Mouse (Mus musculus) hindbrain, embryonic 10.5 days (tissue): ENCODE measurements around the gene Calm3. TPM values are rescaled to one million over a fixed set of nuclear protein-coding genes. Genes with fewer than 3 reads are reported as not detected.

ENCODE experiments used
- DNase-seq: peaks from one replicate; pipeline ENCODE4 v3.0.0-alpha.2; 2017; ENCODE audit warnings: low spot score
- H3K27ac ChIP-seq: fragments of 300-500 bp; sonication (generic); 2 replicates; pipeline ENCODE4 v1.5.1; 2016; ENCODE audit warnings: mild to moderate bottlenecking, moderate library complexity
- H3K27me3 ChIP-seq: fragments of 300-500 bp; sonication (generic); 2 replicates; pipeline ENCODE4 v1.6.1; 2016; ENCODE audit warnings: mild to moderate bottlenecking; ENCODE audit not compliant: poor library complexity, insufficient read depth, severe bottlenecking
- H3K36me3 ChIP-seq: fragments of 300-500 bp; sonication (generic); 2 replicates; pipeline ENCODE4 v1.6.1; 2016; ENCODE audit warnings: mild to moderate bottlenecking, moderate library complexity
- H3K4me1 ChIP-seq: fragments of 300-500 bp; sonication (generic); replicated peaks from 2 replicates; pipeline ENCODE4 v1.6.1; 2016; ENCODE audit warnings: mild to moderate bottlenecking
- H3K4me3 ChIP-seq: fragments of 300-500 bp; sonication (generic); 2 replicates; pipeline ENCODE4 v1.5.1; 2016; ENCODE audit warnings: mild to moderate bottlenecking, moderate library complexity
- H3K9me3 ChIP-seq: fragments of 300-500 bp; sonication (generic); 2 replicates; pipeline ENCODE4 v1.6.1; 2016; ENCODE audit warnings: mild to moderate bottlenecking, moderate library complexity
- WGBS: fragments of 180-500 bp; shearing (Covaris S2); methylation state at CpG from one replicate; pipeline ENCODE4 v1.1.7; 2016; 5-methylcytosine and 5-hydroxymethylcytosine counted together
- polyA plus RNA-seq: library from polyadenylated mRNA; unstranded; fragments of >200 nt; fragmentation: Nextera tagmentation; extraction: Ambion mirVana; gene quantifications from 2 replicates; pipeline ENCODE4 v1.2.1, GENCODE M21; 2016

The Calm3 gene
- polyA plus RNA-seq, 1 experiment from 2014 or later, result 245 TPM

GRCm38 (mm10) chr7:16907842-16908241 lies 16.1 kb downstream of the Calm3 start:
- Histone ChIP-seq H3K27me3 (peaks cover 23% of the 10 kb centered on the region), H3K4me3 (no peak overlapping the region; the same call in 1 of the 2 replicates), H3K27ac (0 out of 2 replicates have a peak overlapping the region, but pooled peaks have one; percentile 30), H3K4me1 (peaks cover 54% of the 10 kb centered on the region), H3K36me3 (no peaks in the 10 kb centered on the region), H3K9me3 (no peaks in the 10 kb centered on the region)
- 83% methylated on average over 7 of the region's 7 CpGs for WGBS
- no peak for DNase-seq

- Histone ChIP-seq H3K27me3 (peaks cover 23% of the 10 kb centered on the region), H3K9me3 (no peaks in the 10 kb centered on the region), H3K36me3 (no peaks in the 10 kb centered on the region), H3K4me1 (peaks cover 56% of the 10 kb centered on the region), H3K27ac (peak overlapping the region; percentile 66), H3K4me3 (no peak overlapping the region)
- 94% methylated on average over 41 of the region's 41 CpGs for WGBS
- no peak for DNase-seq
These were observed 16.9 kb downstream of the Calm3 start for GRCm38 (mm10) chr7:16906889-16907559.

GRCm38 (mm10) chr7:16906281-16906680 lies 17.6 kb downstream of the Calm3 start, which contains the start of gene Ptgir:
Gene Ptgir (plus strand): TSS chr7:16906490.
- DNase-seq, result no peak
- WGBS, result 26% methylated on average over 6 of the region's 6 CpGs
- Histone ChIP-seq H3K36me3 (no peaks in the 10 kb centered on the region), H3K4me1 (peaks cover 61% of the 10 kb centered on the region), H3K4me3 (no peak within 1 kb of the TSS), H3K27ac (peak within 1 kb of the TSS; percentile 66), H3K27me3 (peaks cover 25% of the 10 kb centered on the region), H3K9me3 (no peaks in the 10 kb centered on the region)

- no peaks in the 10 kb centered on the region for H3K36me3 ChIP-seq
- no peaks in the 10 kb centered on the region for H3K9me3 ChIP-seq
- no peak overlapping the region for H3K4me3 ChIP-seq
- WGBS, result 53% methylated on average over 9 of the region's 9 CpGs
- peaks cover 66% of the 10 kb centered on the region for H3K4me1 ChIP-seq
- no peak for DNase-seq
- H3K27me3 ChIP-seq, result peaks cover 26% of the 10 kb centered on the region
- peak overlapping the region; percentile 66 for H3K27ac ChIP-seq
These were observed 18.4 kb downstream of the Calm3 start for GRCm38 (mm10) chr7:16905491-16906021.

DNA sequence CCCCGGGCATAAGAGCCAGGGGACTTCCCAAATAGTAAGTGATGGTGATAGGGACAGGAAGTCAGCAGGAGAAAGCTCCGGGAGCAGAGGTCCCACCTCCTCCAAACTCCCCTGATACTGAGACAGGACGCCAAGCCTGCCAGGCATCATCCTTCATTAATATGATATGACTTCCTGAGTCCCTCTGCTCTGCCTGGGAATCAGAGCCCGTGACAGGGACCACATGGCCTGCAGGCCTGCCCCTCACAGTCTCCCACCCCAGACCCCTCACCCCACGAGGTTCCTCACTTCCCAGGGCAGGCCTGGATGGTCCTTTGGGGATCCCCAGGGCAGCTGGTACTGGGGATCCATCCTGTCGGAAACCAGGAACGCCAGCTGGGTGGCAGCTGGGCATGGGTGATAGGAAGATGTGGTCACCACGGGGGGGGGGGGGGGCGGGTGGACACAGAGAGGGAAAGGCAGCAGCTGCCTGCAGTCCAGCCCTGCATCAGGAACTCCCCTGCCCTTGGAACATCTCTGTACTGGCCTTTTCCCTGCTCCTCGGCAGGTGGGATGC lies 19.7 kb downstream of the Calm3 start:
- no peaks in the 10 kb centered on the region for H3K36me3 ChIP-seq
- peaks cover 71% of the 10 kb centered on the region for H3K4me1 ChIP-seq
- H3K9me3 ChIP-seq, result no peaks in the 10 kb centered on the region
- WGBS, result 61% methylated on average over 9 of the region's 10 CpGs
- H3K4me3 ChIP-seq, result no peak overlapping the region
- DNase-seq, result no peak
- 0 out of 2 replicates have a peak overlapping the region, but pooled peaks have one; percentile 50 for H3K27ac ChIP-seq
- H3K27me3 ChIP-seq, result peaks cover 31% of the 10 kb centered on the region

GRCm38 (mm10) chr7:16903439-16903955 lies 20.4 kb downstream of the Calm3 start:
- Histone ChIP-seq H3K4me3 (no peak overlapping the region), H3K36me3 (no peaks in the 10 kb centered on the region), H3K27me3 (peaks cover 26% of the 10 kb centered on the region), H3K9me3 (no peaks in the 10 kb centered on the region), H3K4me1 (peaks cover 64% of the 10 kb centered on the region), H3K27ac (peak overlapping the region; percentile 50; the same call in 1 of the 2 replicates)
- no peak for DNase-seq
- 86% methylated on average over 2 of the region's 2 CpGs for WGBS

- peak overlapping the region; percentile 40 for H3K27ac ChIP-seq
- peaks cover 41% of the 10 kb centered on the region for H3K4me1 ChIP-seq
- peaks cover 3% of the 10 kb centered on the region; the same call in 1 of the 2 replicates for H3K9me3 ChIP-seq
- no peak for DNase-seq
- 22% methylated on average over 5 of the region's 5 CpGs for WGBS
- H3K4me3 ChIP-seq, result no peak overlapping the region
- H3K36me3 ChIP-seq, result no peaks in the 10 kb centered on the region
- peaks cover 20% of the 10 kb centered on the region for H3K27me3 ChIP-seq
These were observed 23.4 kb downstream of the Calm3 start for GRCm38 (mm10) chr7:16900526-16900925.

GRCm38 (mm10) chr7:16895511-16895910 lies 28.4 kb downstream of the Calm3 start:
- WGBS, result 24% methylated on average over 10 of the region's 10 CpGs
- peaks cover 57% of the 10 kb centered on the region for H3K27me3 ChIP-seq
- H3K4me3 ChIP-seq, result peak overlapping the region; percentile 48
- peaks cover 58% of the 10 kb centered on the region for H3K4me1 ChIP-seq
- H3K27ac ChIP-seq, result 0 out of 2 replicates have a peak overlapping the region, but pooled peaks have one; percentile 25
- DNase-seq, result no peak
- H3K36me3 ChIP-seq, result no peaks in the 10 kb centered on the region
- peaks cover 3% of the 10 kb centered on the region; the same call in 1 of the 2 replicates for H3K9me3 ChIP-seq

- no peaks in the 10 kb centered on the region for H3K36me3 ChIP-seq
- peaks cover 57% of the 10 kb centered on the region for H3K27me3 ChIP-seq
- peak; percentile 86 for DNase-seq
- H3K9me3 ChIP-seq, result peaks cover 3% of the 10 kb centered on the region; the same call in 1 of the 2 replicates
- peak overlapping the region; percentile 48 for H3K4me3 ChIP-seq
- under 1% methylated on average over 24 of the region's 24 CpGs for WGBS
- peak overlapping the region; percentile 25; the same call in 1 of the 2 replicates for H3K27ac ChIP-seq
- peaks cover 57% of the 10 kb centered on the region for H3K4me1 ChIP-seq
These were observed 28.9 kb downstream of the Calm3 start for GRCm38 (mm10) chr7:16895000-16895399.

- Histone ChIP-seq H3K36me3 (0 out of 2 replicates have a peak, but pooled peaks cover 5% of the 10 kb centered on the region), H3K4me3 (peak overlapping the region; percentile 48), H3K27me3 (peaks cover 61% of the 10 kb centered on the region), H3K27ac (peak overlapping the region; percentile 56; the same call in 1 of the 2 replicates), H3K9me3 (peaks cover 7% of the 10 kb centered on the region; the same call in 1 of the 2 replicates), H3K4me1 (peaks cover 53% of the 10 kb centered on the region)
- no peak for DNase-seq
- 3% methylated on average over 4 of the region's 4 CpGs for WGBS
These were observed 29.6 kb downstream of the Calm3 start for GRCm38 (mm10) chr7:16894279-16894678.

DNA sequence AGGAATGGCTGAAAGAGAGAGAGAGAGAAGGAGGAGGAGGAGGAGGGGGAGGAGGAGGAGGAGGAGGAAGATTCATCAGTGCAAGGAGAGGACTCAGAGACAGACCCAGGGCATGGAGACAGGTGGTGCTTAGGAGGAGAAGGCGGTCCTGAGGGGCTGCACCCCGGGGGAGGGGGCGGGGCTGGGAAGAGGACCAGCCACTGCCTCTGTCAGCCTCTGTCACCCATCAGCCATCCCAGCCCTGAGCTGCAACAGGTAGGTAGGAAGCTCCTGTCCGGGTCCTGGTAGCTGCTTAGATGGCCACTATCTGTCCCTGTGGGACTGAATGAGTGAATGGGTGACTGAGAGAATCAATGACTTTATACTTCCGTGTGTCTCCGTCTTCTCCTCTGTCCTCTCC lies 30.3 kb downstream of the Calm3 start:
- no peak for DNase-seq
- peaks cover 65% of the 10 kb centered on the region for H3K27me3 ChIP-seq
- peak overlapping the region; percentile 48 for H3K4me3 ChIP-seq
- 3% methylated on average over 6 of the region's 6 CpGs for WGBS
- H3K9me3 ChIP-seq, result peaks cover 7% of the 10 kb centered on the region; the same call in 1 of the 2 replicates
- peak overlapping the region; percentile 56; the same call in 1 of the 2 replicates for H3K27ac ChIP-seq
- 0 out of 2 replicates have a peak, but pooled peaks cover 5% of the 10 kb centered on the region for H3K36me3 ChIP-seq
- peaks cover 53% of the 10 kb centered on the region for H3K4me1 ChIP-seq

DNA sequence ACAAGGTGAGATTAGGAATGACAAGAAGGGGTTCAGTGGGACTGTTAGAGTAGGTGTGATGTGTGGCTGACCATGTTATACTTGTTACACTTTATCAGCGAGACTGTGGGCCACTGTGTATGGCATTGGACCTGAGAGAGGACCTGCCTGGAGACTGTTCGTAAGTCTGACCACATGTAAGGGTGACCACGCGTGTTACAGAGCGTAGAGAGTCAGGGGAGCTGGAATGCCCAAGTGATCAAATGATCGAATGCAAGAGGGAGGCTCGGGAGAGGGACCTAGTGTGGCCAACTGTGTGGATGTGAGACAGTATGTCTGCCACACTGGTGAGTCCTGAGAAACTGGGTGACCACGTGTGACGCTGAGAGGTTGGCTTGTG lies 31.6 kb downstream of the Calm3 start:
- peaks cover 77% of the 10 kb centered on the region for H3K27me3 ChIP-seq
- peak overlapping the region; percentile 48 for H3K4me3 ChIP-seq
- DNase-seq, result no peak
- H3K36me3 ChIP-seq, result peaks cover 10% of the 10 kb centered on the region
- peak overlapping the region; percentile 84 for H3K27ac ChIP-seq
- H3K9me3 ChIP-seq, result peaks cover 7% of the 10 kb centered on the region; the same call in 1 of the 2 replicates
- 47% methylated on average over 9 of the region's 9 CpGs for WGBS
- H3K4me1 ChIP-seq, result peaks cover 53% of the 10 kb centered on the region
